Mouse (Mus musculus) embryo, embryonic 10.5 days (tissue): Measurements from ENCODE around the gene Mllt6.
A peak's percentile ranks its signal among the peaks of the same experiment; 100 is the strongest.
"Not testable (repeated sequence)": the region's sequence is repeated elsewhere in the genome, so short reads cannot be mapped to it uniquely, and the experiment has no call there.

ENCODE experiments used
- DNase-seq: peaks from one replicate; pipeline ENCODE4 v3.0.0-alpha.2; 2015; ENCODE audit warnings: low spot score

Gene Mllt6

GRCm38 (mm10) chr11:97648541-97648940, 14.7 kb upstream of the Mllt6 start:
- DNase-seq: not testable (repeated sequence)

- no peak for DNase-seq
Observed at GRCm38 (mm10) chr11:97650341-97650740, 12.9 kb upstream of the Mllt6 start.

GRCm38 (mm10) chr11:97653376-97653775, 9.8 kb upstream of the Mllt6 start:
- DNase-seq: not testable (repeated sequence)

GRCm38 (mm10) chr11:97654210-97654609, 9.0 kb upstream of the Mllt6 start:
- no peak for DNase-seq

- DNase-seq: no peak
Observed at GRCm38 (mm10) chr11:97656269-97656971, 6.8 kb upstream of the Mllt6 start.

- no peak for DNase-seq
Observed at GRCm38 (mm10) chr11:97657184-97657945, 5.8 kb upstream of the Mllt6 start.

- not testable (repeated sequence) for DNase-seq
Observed at GRCm38 (mm10) chr11:97657967-97658366, 5.2 kb upstream of the Mllt6 start.

- DNase-seq: no peak
Observed at GRCm38 (mm10) chr11:97658751-97659266, 4.4 kb upstream of the Mllt6 start.

GRCm38 (mm10) chr11:97659267-97659989, 3.8 kb upstream of the Mllt6 start:
- peak; percentile 29 for DNase-seq

GRCm38 (mm10) chr11:97659990-97660714, 3.1 kb upstream of the Mllt6 start:
- peak; percentile 78 for DNase-seq

- DNase-seq: peak; percentile 15
Observed at GRCm38 (mm10) chr11:97660734-97661647, 2.2 kb upstream of the Mllt6 start.

GRCm38 (mm10) chr11:97661648-97662133, 1.5 kb upstream of the Mllt6 start:
- DNase-seq: peak; percentile 78

- DNase-seq: peak; percentile 57
Observed at GRCm38 (mm10) chr11:97662207-97662892, 864 bp upstream of the Mllt6 start.

GRCm38 (mm10) chr11:97663528-97664338, 519 bp downstream of the Mllt6 start:
- DNase-seq: peak; percentile 74

- peak; percentile 69 for DNase-seq
Observed at GRCm38 (mm10) chr11:97664339-97664665, 1.1 kb downstream of the Mllt6 start.

GRCm38 (mm10) chr11:97664771-97665240, 1.6 kb downstream of the Mllt6 start:
- DNase-seq: peak; percentile 40

- DNase-seq: no peak
Observed at GRCm38 (mm10) chr11:97665431-97665830, 2.2 kb downstream of the Mllt6 start.

- DNase-seq: peak; percentile 45
Observed at GRCm38 (mm10) chr11:97666221-97666620, 3.0 kb downstream of the Mllt6 start.

GRCm38 (mm10) chr11:97666794-97667193, 3.6 kb downstream of the Mllt6 start:
- no peak for DNase-seq
